Mouse (Mus musculus): ENCODE data around the gene Zmym3. TPM values are rescaled to one million over a fixed set of nuclear protein-coding genes. Genes with fewer than 3 reads are reported as not detected.

Gene Zmym3
- polyA plus RNA-seq, 1 experiment from 2014 or later, result 24.2 TPM

DNA sequence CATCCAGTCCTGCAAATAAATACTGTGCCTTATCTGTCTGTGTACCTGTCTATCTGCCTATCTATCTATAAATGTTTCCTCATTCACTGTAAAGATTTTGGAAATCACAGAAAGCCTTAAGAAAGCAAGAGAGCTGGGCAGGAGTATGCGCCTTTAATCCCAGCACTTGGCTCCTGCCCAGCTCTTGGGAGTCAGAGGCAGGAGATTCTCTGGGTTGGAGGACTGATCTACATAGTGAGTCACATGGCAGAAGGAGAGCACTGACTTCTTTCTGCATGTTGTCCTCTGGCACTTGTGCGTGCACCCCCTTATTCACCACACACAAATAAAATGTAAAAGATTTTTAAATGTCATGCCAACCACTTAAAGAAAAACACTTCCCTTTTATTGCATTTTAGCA lies 2.8 kb upstream of the Zmym3 start:
- Histone ChIP-seq H3K9me3 (ENCODE audit: control insufficient read depth, low read length) (no peaks in the 10 kb centered on the region), H3K9ac (ENCODE audit: low read depth, low read length) (no peak overlapping the region), H3K27ac (ENCODE audit: low read depth, low read length) (no peak overlapping the region), H3K27me3 (ENCODE audit: control insufficient read depth, insufficient read depth, low read length) (no peaks in the 10 kb centered on the region), H3K36me3 (ENCODE audit: control insufficient read depth, insufficient read depth, low read length) (no peaks in the 10 kb centered on the region), H3K4me3 (ENCODE audit: low read depth, low read length) (no peak overlapping the region), H3K4me1 (replicated peaks; ENCODE audit: control insufficient read depth, insufficient read depth, low read length) (peaks cover 2% of the 10 kb centered on the region; the same call in 1 of the 2 replicates), H3K4me2 (replicated peaks; ENCODE audit: low read depth, low read length) (no peak overlapping the region)
- no peak for ATAC-seq (ENCODE audit: low FRiP score)
- DNase-seq (ENCODE audit: low spot score), result no peak
- WGBS, result 76% methylated on average over 2 of the region's 2 CpGs

GRCm38 (mm10) chrX:101419725-101420699 lies 637 bp downstream of the Zmym3 start:
- peak; percentile 96 for ATAC-seq (ENCODE audit: low FRiP score)
- Histone ChIP-seq H3K27ac (ENCODE audit: low read depth, low read length) (peak overlapping the region; percentile 39; the same call in 1 of the 2 replicates), H3K4me1 (replicated peaks; ENCODE audit: control insufficient read depth, insufficient read depth, low read length) (peaks cover 4% of the 10 kb centered on the region; the same call in 1 of the 2 replicates), H3K27me3 (ENCODE audit: control insufficient read depth, insufficient read depth, low read length) (no peaks in the 10 kb centered on the region), H3K9ac (ENCODE audit: low read depth, low read length) (peak overlapping the region; percentile 56), H3K4me2 (replicated peaks; ENCODE audit: low read depth, low read length) (peak overlapping the region; percentile 46), H3K4me3 (ENCODE audit: low read depth, low read length) (peak overlapping the region; percentile 41), H3K36me3 (ENCODE audit: control insufficient read depth, insufficient read depth, low read length) (no peaks in the 10 kb centered on the region), H3K9me3 (ENCODE audit: control insufficient read depth, low read length) (no peaks in the 10 kb centered on the region)
- peak; percentile 85 for DNase-seq (ENCODE audit: low spot score)
- WGBS, result 15% methylated on average over 47 of the region's 54 CpGs

DNA sequence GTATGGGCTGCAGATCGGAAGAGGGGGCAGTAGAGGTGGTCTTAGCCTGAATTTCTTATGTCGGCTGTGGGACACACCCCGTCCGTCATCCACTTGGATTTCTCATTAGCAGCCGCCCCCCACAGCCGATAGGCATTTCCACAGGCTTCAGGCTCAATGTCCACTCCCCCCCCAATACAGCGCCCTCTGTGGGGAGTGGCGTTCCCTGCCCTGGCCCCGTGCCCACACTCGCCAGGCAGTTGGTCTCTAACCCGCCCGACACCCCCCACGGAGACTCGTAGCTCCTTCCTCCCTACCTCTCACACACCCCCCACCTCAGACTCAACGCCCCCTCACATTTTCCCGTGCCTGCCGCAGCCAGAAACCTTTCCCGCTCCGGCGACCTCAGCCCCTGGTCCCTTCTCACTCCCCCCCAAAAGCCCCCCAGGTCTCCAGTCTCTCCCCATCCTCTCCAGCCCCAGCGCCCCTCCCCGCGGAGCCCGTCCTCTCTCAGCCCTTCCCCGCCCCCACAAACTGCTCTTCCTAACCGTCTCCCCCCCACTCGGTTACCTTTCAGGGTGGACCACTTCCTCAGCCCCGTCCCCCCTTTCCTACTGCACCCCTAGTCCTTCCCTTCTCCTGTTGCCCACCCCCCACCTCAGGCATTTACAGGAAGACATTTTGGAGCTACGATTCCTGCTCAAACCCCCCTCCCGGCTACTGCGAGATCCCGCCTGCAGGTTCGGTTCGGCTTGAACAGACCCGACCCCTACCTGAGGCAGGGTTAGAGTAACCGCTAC lies 1.5 kb downstream of the Zmym3 start:
- WGBS, result 18% methylated on average over 26 of the region's 36 CpGs
- Histone ChIP-seq H3K9me3 (ENCODE audit: control insufficient read depth, low read length) (no peaks in the 10 kb centered on the region), H3K27ac (ENCODE audit: low read depth, low read length) (no peak overlapping the region), H3K36me3 (ENCODE audit: control insufficient read depth, insufficient read depth, low read length) (no peaks in the 10 kb centered on the region), H3K27me3 (ENCODE audit: control insufficient read depth, insufficient read depth, low read length) (no peaks in the 10 kb centered on the region), H3K9ac (ENCODE audit: low read depth, low read length) (peak overlapping the region; percentile 48), H3K4me1 (replicated peaks; ENCODE audit: control insufficient read depth, insufficient read depth, low read length) (peaks cover 4% of the 10 kb centered on the region; the same call in 1 of the 2 replicates), H3K4me3 (ENCODE audit: low read depth, low read length) (peak overlapping the region; percentile 41), H3K4me2 (replicated peaks; ENCODE audit: low read depth, low read length) (peak overlapping the region; percentile 46)
- ATAC-seq (ENCODE audit: low FRiP score) (peak; percentile 37), DNase-seq (ENCODE audit: low spot score) (peak; percentile 38)

- DNase-seq (ENCODE audit: low spot score) (no peak), ATAC-seq (ENCODE audit: low FRiP score) (no peak)
- Histone ChIP-seq H3K36me3 (ENCODE audit: control insufficient read depth, insufficient read depth, low read length) (no peaks in the 10 kb centered on the region), H3K4me1 (replicated peaks; ENCODE audit: control insufficient read depth, insufficient read depth, low read length) (no peaks in the 10 kb centered on the region), H3K9ac (ENCODE audit: low read depth, low read length) (no peak overlapping the region), H3K27ac (ENCODE audit: low read depth, low read length) (no peak overlapping the region), H3K4me3 (ENCODE audit: low read depth, low read length) (no peak overlapping the region), H3K9me3 (ENCODE audit: control insufficient read depth, low read length) (no peaks in the 10 kb centered on the region), H3K27me3 (ENCODE audit: control insufficient read depth, insufficient read depth, low read length) (peaks cover 4% of the 10 kb centered on the region; the same call in 1 of the 2 replicates), H3K4me2 (replicated peaks; ENCODE audit: low read depth, low read length) (no peak overlapping the region)
- 15% methylated on average over 11 of the region's 11 CpGs for WGBS
Observed at GRCm38 (mm10) chrX:101396459-101396858, 24.2 kb downstream of the Zmym3 start.

- no peak overlapping the region for H3K9ac ChIP-seq (ENCODE audit: low read depth, low read length)
- no peak for ATAC-seq (ENCODE audit: low FRiP score)
- WGBS, result 72% methylated on average over 2 of the region's 2 CpGs
- H3K4me1 ChIP-seq (replicated peaks; ENCODE audit: control insufficient read depth, insufficient read depth, low read length), result no peaks in the 10 kb centered on the region
- no peak overlapping the region for H3K4me3 ChIP-seq (ENCODE audit: low read depth, low read length)
- peaks cover 4% of the 10 kb centered on the region; the same call in 1 of the 2 replicates for H3K27me3 ChIP-seq (ENCODE audit: control insufficient read depth, insufficient read depth, low read length)
- H3K27ac ChIP-seq (ENCODE audit: low read depth, low read length), result no peak overlapping the region
- no peaks in the 10 kb centered on the region for H3K9me3 ChIP-seq (ENCODE audit: control insufficient read depth, low read length)
- H3K4me2 ChIP-seq (replicated peaks; ENCODE audit: low read depth, low read length), result no peak overlapping the region
- DNase-seq (ENCODE audit: low spot score), result no peak
- H3K36me3 ChIP-seq (ENCODE audit: control insufficient read depth, insufficient read depth, low read length), result no peaks in the 10 kb centered on the region
Observed at GRCm38 (mm10) chrX:101394341-101394740, 26.3 kb downstream of the Zmym3 start.

DNA sequence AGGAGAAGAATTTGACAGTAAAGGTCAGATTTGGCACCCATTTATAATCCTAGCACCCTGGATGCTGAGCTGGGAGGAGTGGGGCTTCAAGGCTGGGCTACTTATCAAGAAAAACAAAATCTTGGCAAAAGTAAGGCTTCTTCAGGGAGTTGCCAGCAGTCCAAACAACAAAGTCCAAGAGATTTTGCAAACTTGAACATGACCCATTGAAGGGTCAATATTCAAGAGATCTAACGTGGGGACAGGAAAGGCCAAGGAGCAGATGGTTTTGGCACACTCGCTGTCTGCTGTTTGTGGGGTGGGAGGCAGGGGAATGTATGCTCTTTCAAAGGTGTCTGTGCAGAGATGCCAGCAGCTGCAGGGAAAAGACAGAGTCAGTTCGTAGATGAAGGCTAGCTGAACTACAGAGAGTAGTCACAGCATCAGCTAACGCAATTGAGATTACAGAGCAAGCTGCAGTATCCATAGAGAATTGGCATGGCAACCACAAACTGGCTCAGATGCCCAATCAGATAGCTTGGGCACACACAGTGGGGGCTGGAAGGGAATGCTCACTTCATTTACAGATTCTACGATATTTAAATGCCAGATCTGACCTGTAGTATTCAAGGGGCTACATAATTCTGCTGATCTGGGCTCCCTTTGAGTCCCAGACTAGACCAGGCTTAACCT lies 31.6 kb downstream of the Zmym3 start:
- H3K27me3 ChIP-seq (ENCODE audit: control insufficient read depth, insufficient read depth, low read length), result peaks cover 27% of the 10 kb centered on the region
- WGBS, result 72% methylated on average over 5 of the region's 5 CpGs

GRCm38 (mm10) chrX:101386222-101386621 lies 34.4 kb downstream of the Zmym3 start:
- no peak overlapping the region for H3K27ac ChIP-seq (ENCODE audit: low read depth, low read length)
- no peaks in the 10 kb centered on the region for H3K36me3 ChIP-seq (ENCODE audit: control insufficient read depth, insufficient read depth, low read length)
- ATAC-seq (ENCODE audit: low FRiP score) (no peak), DNase-seq (ENCODE audit: low spot score) (no peak)
- no peaks in the 10 kb centered on the region for H3K4me1 ChIP-seq (replicated peaks; ENCODE audit: control insufficient read depth, insufficient read depth, low read length)
- H3K4me2 ChIP-seq (replicated peaks; ENCODE audit: low read depth, low read length), result no peak overlapping the region
- H3K9ac ChIP-seq (ENCODE audit: low read depth, low read length), result no peak overlapping the region
- no peaks in the 10 kb centered on the region for H3K9me3 ChIP-seq (ENCODE audit: control insufficient read depth, low read length)
- H3K27me3 ChIP-seq (ENCODE audit: control insufficient read depth, insufficient read depth, low read length), result peaks cover 41% of the 10 kb centered on the region
- no peak overlapping the region for H3K4me3 ChIP-seq (ENCODE audit: low read depth, low read length)
- 31% methylated on average over 4 of the region's 4 CpGs for WGBS

More for the DNA sequence above, 31.6 kb downstream of the Zmym3 start:
- Histone ChIP-seq H3K9ac (ENCODE audit: low read depth, low read length) (no peak overlapping the region), H3K36me3 (ENCODE audit: control insufficient read depth, insufficient read depth, low read length) (no peaks in the 10 kb centered on the region), H3K4me2 (replicated peaks; ENCODE audit: low read depth, low read length) (no peak overlapping the region), H3K4me3 (ENCODE audit: low read depth, low read length) (no peak overlapping the region), H3K27ac (ENCODE audit: low read depth, low read length) (no peak overlapping the region), H3K9me3 (ENCODE audit: control insufficient read depth, low read length) (no peaks in the 10 kb centered on the region), H3K4me1 (replicated peaks; ENCODE audit: control insufficient read depth, insufficient read depth, low read length) (no peaks in the 10 kb centered on the region)
- DNase-seq (ENCODE audit: low spot score) (no peak), ATAC-seq (ENCODE audit: low FRiP score) (no peak)

DNA sequence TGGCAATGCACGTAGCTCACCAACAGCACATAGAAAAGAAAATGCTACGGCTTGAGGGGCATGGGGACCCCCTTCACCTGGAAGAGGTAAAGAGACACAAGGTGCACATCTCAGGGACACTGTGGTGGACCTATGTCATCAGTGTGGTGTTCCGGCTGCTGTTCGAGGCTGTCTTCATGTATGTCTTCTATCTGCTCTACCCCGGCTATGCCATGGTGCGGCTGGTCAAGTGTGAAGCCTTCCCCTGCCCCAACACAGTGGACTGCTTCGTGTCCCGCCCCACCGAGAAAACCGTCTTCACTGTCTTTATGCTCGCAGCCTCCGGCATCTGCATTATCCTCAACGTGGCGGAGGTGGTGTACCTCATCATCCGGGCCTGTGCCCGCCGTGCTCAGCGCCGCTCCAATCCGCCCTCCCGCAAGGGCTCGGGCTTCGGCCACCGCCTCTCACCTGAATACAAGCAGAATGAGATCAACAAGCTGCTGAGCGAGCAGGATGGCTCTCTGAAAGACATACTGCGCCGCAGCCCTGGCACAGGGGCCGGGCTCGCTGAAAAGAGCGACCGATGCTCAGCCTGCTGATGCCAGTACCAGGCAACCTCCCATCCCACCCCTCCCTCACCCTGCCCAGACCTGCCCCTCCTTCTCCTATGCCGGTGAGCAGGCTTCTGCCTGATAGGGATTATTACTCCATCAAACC lies 36.1 kb downstream of the Zmym3 start:
- no peak for ATAC-seq (ENCODE audit: low FRiP score)
- DNase-seq (ENCODE audit: low spot score), result peak; percentile 15
- H3K4me3 ChIP-seq (ENCODE audit: low read depth, low read length), result peak overlapping the region; percentile 10; the same call in 1 of the 2 replicates
- no peak overlapping the region for H3K27ac ChIP-seq (ENCODE audit: low read depth, low read length)
- H3K27me3 ChIP-seq (ENCODE audit: control insufficient read depth, insufficient read depth, low read length), result peaks cover 41% of the 10 kb centered on the region
- H3K4me1 ChIP-seq (replicated peaks; ENCODE audit: control insufficient read depth, insufficient read depth, low read length), result no peaks in the 10 kb centered on the region
- H3K36me3 ChIP-seq (ENCODE audit: control insufficient read depth, insufficient read depth, low read length), result no peaks in the 10 kb centered on the region
- H3K4me2 ChIP-seq (replicated peaks; ENCODE audit: low read depth, low read length), result peak overlapping the region; percentile 36
- no peak overlapping the region for H3K9ac ChIP-seq (ENCODE audit: low read depth, low read length)
- 14% methylated on average over 32 of the region's 32 CpGs for WGBS
- H3K9me3 ChIP-seq (ENCODE audit: control insufficient read depth, low read length), result no peaks in the 10 kb centered on the region
